Mouse (Mus musculus): Measurements from ENCODE around the gene Msl1. TPM values are rescaled to one million over a fixed set of nuclear protein-coding genes. Genes with fewer than 3 reads are reported as not detected.
A peak's percentile ranks its signal among the peaks of the same experiment; 100 is the strongest.

Gene Msl1
- polyA plus RNA-seq, 1 experiment from 2014 or later: 25.0 TPM

GRCm38 (mm10) chr11:98794469-98795014 lies 774 bp upstream of the Msl1 start:
- DNase-seq: peak; percentile 78
- Histone ChIP-seq H3K4me1 (ENCODE audit: control insufficient read depth, insufficient read depth, low read length) (peaks cover 30% of the 10 kb centered on the region), H3K27me3 (ENCODE audit: control insufficient read depth, insufficient read depth, low read length) (no peaks in the 10 kb centered on the region), H3K27ac (replicated peaks; ENCODE audit: low read depth, low read length) (peak overlapping the region; percentile 98), H3K9me3 (ENCODE audit: control insufficient read depth, low read length) (no peaks in the 10 kb centered on the region), H3K4me3 (replicated peaks; ENCODE audit: low read depth, low read length) (peak overlapping the region; percentile 100), H3K36me3 (ENCODE audit: control insufficient read depth, insufficient read depth, low read length) (peaks cover 11% of the 10 kb centered on the region), H3K4me2 (ENCODE audit: low read length) (peak overlapping the region; percentile 95), H3K9ac (replicated peaks; ENCODE audit: low read length) (peak overlapping the region; percentile 99)
- under 1% methylated on average over 30 of the region's 30 CpGs for WGBS
- peak; percentile 62 for ATAC-seq (ENCODE audit: low FRiP score, low TSS enrichment)

- under 1% methylated on average over 71 of the region's 74 CpGs for WGBS
- H3K27me3 ChIP-seq (ENCODE audit: control insufficient read depth, insufficient read depth, low read length): no peaks in the 10 kb centered on the region
- H3K9ac ChIP-seq (replicated peaks; ENCODE audit: low read length): peak overlapping the region; percentile 99
- H3K36me3 ChIP-seq (ENCODE audit: control insufficient read depth, insufficient read depth, low read length): peaks cover 25% of the 10 kb centered on the region
- H3K27ac ChIP-seq (replicated peaks; ENCODE audit: low read depth, low read length): peak overlapping the region; percentile 98
- no peaks in the 10 kb centered on the region for H3K9me3 ChIP-seq (ENCODE audit: control insufficient read depth, low read length)
- peak overlapping the region; percentile 95 for H3K4me2 ChIP-seq (ENCODE audit: low read length)
- peak overlapping the region; percentile 100 for H3K4me3 ChIP-seq (replicated peaks; ENCODE audit: low read depth, low read length)
- peaks cover 27% of the 10 kb centered on the region for H3K4me1 ChIP-seq (ENCODE audit: control insufficient read depth, insufficient read depth, low read length)
- ATAC-seq (ENCODE audit: low FRiP score, low TSS enrichment) (peak; percentile 56), DNase-seq (no peak)
Observed at GRCm38 (mm10) chr11:98795714-98796514, 598 bp downstream of the Msl1 start.

- H3K27ac ChIP-seq (replicated peaks; ENCODE audit: low read depth, low read length): peak overlapping the region; percentile 98
- H3K36me3 ChIP-seq (ENCODE audit: control insufficient read depth, insufficient read depth, low read length): peaks cover 33% of the 10 kb centered on the region
- no peaks in the 10 kb centered on the region for H3K9me3 ChIP-seq (ENCODE audit: control insufficient read depth, low read length)
- H3K4me1 ChIP-seq (ENCODE audit: control insufficient read depth, insufficient read depth, low read length): peaks cover 27% of the 10 kb centered on the region
- no peaks in the 10 kb centered on the region for H3K27me3 ChIP-seq (ENCODE audit: control insufficient read depth, insufficient read depth, low read length)
- ATAC-seq (ENCODE audit: low FRiP score, low TSS enrichment) (peak; percentile 55; the same call in 1 of the 2 replicates), DNase-seq (peak; percentile 93)
- H3K4me3 ChIP-seq (replicated peaks; ENCODE audit: low read depth, low read length): peak overlapping the region; percentile 100
- peak overlapping the region; percentile 99 for H3K9ac ChIP-seq (replicated peaks; ENCODE audit: low read length)
- whole genome bisulfite sequencing: 4% methylated on average over 23 of the region's 23 CpGs
- peak overlapping the region; percentile 95 for H3K4me2 ChIP-seq (ENCODE audit: low read length)
Observed at GRCm38 (mm10) chr11:98796515-98797216, 1.4 kb downstream of the Msl1 start.

- peak overlapping the region; percentile 100 for H3K4me3 ChIP-seq (replicated peaks; ENCODE audit: low read depth, low read length)
- peak overlapping the region; percentile 99 for H3K9ac ChIP-seq (replicated peaks; ENCODE audit: low read length)
- H3K9me3 ChIP-seq (ENCODE audit: control insufficient read depth, low read length): no peaks in the 10 kb centered on the region
- H3K27ac ChIP-seq (replicated peaks; ENCODE audit: low read depth, low read length): peak overlapping the region; percentile 98; the same call in 1 of the 2 replicates
- 14% methylated on average over 5 of the region's 5 CpGs for WGBS
- H3K27me3 ChIP-seq (ENCODE audit: control insufficient read depth, insufficient read depth, low read length): no peaks in the 10 kb centered on the region
- no peak for DNase-seq
- peak overlapping the region; percentile 95 for H3K4me2 ChIP-seq (ENCODE audit: low read length)
- no peak for ATAC-seq (ENCODE audit: low FRiP score, low TSS enrichment)
- H3K4me1 ChIP-seq (ENCODE audit: control insufficient read depth, insufficient read depth, low read length): peaks cover 27% of the 10 kb centered on the region
- peaks cover 39% of the 10 kb centered on the region for H3K36me3 ChIP-seq (ENCODE audit: control insufficient read depth, insufficient read depth, low read length)
Observed at GRCm38 (mm10) chr11:98797306-98797705, 2.0 kb downstream of the Msl1 start.

GRCm38 (mm10) chr11:98797909-98798308 lies 2.6 kb downstream of the Msl1 start:
- H3K27me3 ChIP-seq (ENCODE audit: control insufficient read depth, insufficient read depth, low read length): no peaks in the 10 kb centered on the region

GRCm38 (mm10) chr11:98804605-98805004 lies 9.3 kb downstream of the Msl1 start, which contains the start of gene Casc3:
Casc3 (plus strand) TSS chr11:98804905.
- WGBS: 97% methylated on average over 5 of the region's 5 CpGs
- Histone ChIP-seq H3K4me1 (ENCODE audit: control insufficient read depth, insufficient read depth, low read length) (no peaks in the 10 kb centered on the region), H3K27me3 (ENCODE audit: control insufficient read depth, insufficient read depth, low read length) (no peaks in the 10 kb centered on the region), H3K27ac (replicated peaks; ENCODE audit: low read depth, low read length) (no peak within 1 kb of the TSS), H3K9ac (replicated peaks; ENCODE audit: low read length) (no peak within 1 kb of the TSS), H3K4me2 (ENCODE audit: low read length) (no peak within 1 kb of the TSS), H3K9me3 (ENCODE audit: control insufficient read depth, low read length) (no peaks in the 10 kb centered on the region), H3K36me3 (ENCODE audit: control insufficient read depth, insufficient read depth, low read length) (peaks cover 86% of the 10 kb centered on the region), H3K4me3 (replicated peaks; ENCODE audit: low read depth, low read length) (no peak within 1 kb of the TSS)
- no peak for DNase-seq
- ATAC-seq (ENCODE audit: low FRiP score, low TSS enrichment): no peak

More at GRCm38 (mm10) chr11:98797909-98798308, 2.6 kb downstream of the Msl1 start:
- H3K9ac ChIP-seq (replicated peaks; ENCODE audit: low read length): peak overlapping the region; percentile 99
- 0 out of 2 replicates have a peak overlapping the region, but pooled peaks have one; percentile 1 for H3K27ac ChIP-seq (replicated peaks; ENCODE audit: low read depth, low read length)
- ATAC-seq (ENCODE audit: low FRiP score, low TSS enrichment) (no peak), DNase-seq (peak; percentile 46)
- H3K4me2 ChIP-seq (ENCODE audit: low read length): peak overlapping the region; percentile 95
- peak overlapping the region; percentile 100 for H3K4me3 ChIP-seq (replicated peaks; ENCODE audit: low read depth, low read length)
- peaks cover 26% of the 10 kb centered on the region for H3K4me1 ChIP-seq (ENCODE audit: control insufficient read depth, insufficient read depth, low read length)
- H3K9me3 ChIP-seq (ENCODE audit: control insufficient read depth, low read length): no peaks in the 10 kb centered on the region
- 46% methylated on average over 4 of the region's 4 CpGs for WGBS
- peaks cover 45% of the 10 kb centered on the region for H3K36me3 ChIP-seq (ENCODE audit: control insufficient read depth, insufficient read depth, low read length)

GRCm38 (mm10) chr11:98808417-98808816 lies 13.1 kb downstream of the Msl1 start:
- 72% methylated on average over 2 of the region's 2 CpGs for WGBS
- H3K4me3 ChIP-seq (replicated peaks; ENCODE audit: low read depth, low read length): no peak overlapping the region
- ATAC-seq (ENCODE audit: low FRiP score, low TSS enrichment): no peak
- no peaks in the 10 kb centered on the region for H3K9me3 ChIP-seq (ENCODE audit: control insufficient read depth, low read length)
- no peaks in the 10 kb centered on the region for H3K27me3 ChIP-seq (ENCODE audit: control insufficient read depth, insufficient read depth, low read length)
- peaks cover 69% of the 10 kb centered on the region for H3K36me3 ChIP-seq (ENCODE audit: control insufficient read depth, insufficient read depth, low read length)
- no peak overlapping the region for H3K27ac ChIP-seq (replicated peaks; ENCODE audit: low read depth, low read length)
- DNase-seq: no peak
- H3K4me1 ChIP-seq (ENCODE audit: control insufficient read depth, insufficient read depth, low read length): peaks cover 14% of the 10 kb centered on the region
- H3K4me2 ChIP-seq (ENCODE audit: low read length): no peak overlapping the region
- no peak overlapping the region for H3K9ac ChIP-seq (replicated peaks; ENCODE audit: low read length)

- peaks cover 14% of the 10 kb centered on the region for H3K4me1 ChIP-seq (ENCODE audit: control insufficient read depth, insufficient read depth, low read length)
- H3K9me3 ChIP-seq (ENCODE audit: control insufficient read depth, low read length): no peaks in the 10 kb centered on the region
- H3K4me3 ChIP-seq (replicated peaks; ENCODE audit: low read depth, low read length): peak overlapping the region; percentile 81
- DNase-seq (peak; percentile 100), ATAC-seq (ENCODE audit: low FRiP score, low TSS enrichment) (peak; percentile 97)
- peak overlapping the region; percentile 82 for H3K4me2 ChIP-seq (ENCODE audit: low read length)
- peak overlapping the region; percentile 94 for H3K9ac ChIP-seq (replicated peaks; ENCODE audit: low read length)
- H3K36me3 ChIP-seq (ENCODE audit: control insufficient read depth, insufficient read depth, low read length): peaks cover 63% of the 10 kb centered on the region
- H3K27me3 ChIP-seq (ENCODE audit: control insufficient read depth, insufficient read depth, low read length): no peaks in the 10 kb centered on the region
- peak overlapping the region; percentile 98 for H3K27ac ChIP-seq (replicated peaks; ENCODE audit: low read depth, low read length)
- WGBS: under 1% methylated on average over 84 of the region's 84 CpGs
Observed at GRCm38 (mm10) chr11:98809457-98810290, 14.4 kb downstream of the Msl1 start.

Data from midbrain, embryonic 14.5 days (tissue).